Mouse (Mus musculus): ENCODE results near the gene Sec14l5. TPM values are rescaled to one million over a fixed set of nuclear protein-coding genes. Genes with fewer than 3 reads are reported as not detected.

Sec14l5 gene
- total RNA-seq, 2 experiments from 2014 or later, result 0.13 TPM; not detected in 1

- DNase-seq, result no peak
These were observed 6.6 kb downstream of the Sec14l5 start for GRCm38 (mm10) chr16:5153299-5154026.

- DNase-seq, result no peak
These were observed 8.1 kb downstream of the Sec14l5 start for GRCm38 (mm10) chr16:5155014-5155413.

GRCm38 (mm10) chr16:5156495-5156894 lies 9.6 kb downstream of the Sec14l5 start:
- no peak for DNase-seq

GRCm38 (mm10) chr16:5157113-5157512 lies 10.2 kb downstream of the Sec14l5 start:
- no peak for DNase-seq

- peak; percentile 51 to 71 for DNase-seq
These were observed 12.3 kb downstream of the Sec14l5 start for GRCm38 (mm10) chr16:5159248-5159647.

GRCm38 (mm10) chr16:5164327-5164726 lies 17.4 kb downstream of the Sec14l5 start:
- DNase-seq, result no peak

GRCm38 (mm10) chr16:5168038-5168437 lies 21.1 kb downstream of the Sec14l5 start:
- DNase-seq, result peak in 1 of 2 experiments; percentile 15

GRCm38 (mm10) chr16:5168829-5169228 lies 21.9 kb downstream of the Sec14l5 start:
- DNase-seq, result peak; percentile 36 to 42

- no peak for DNase-seq
These were observed 25.7 kb downstream of the Sec14l5 start for GRCm38 (mm10) chr16:5172636-5173035.

GRCm38 (mm10) chr16:5183310-5183975 lies 36.5 kb downstream of the Sec14l5 start:
- no peak for DNase-seq

- peak; percentile 69 to 83 for DNase-seq
These were observed 37.2 kb downstream of the Sec14l5 start for GRCm38 (mm10) chr16:5184101-5184500.

- DNase-seq, result no peak
These were observed 38.0 kb downstream of the Sec14l5 start for GRCm38 (mm10) chr16:5184956-5185355.

- peak; percentile 38 to 55 for DNase-seq
These were observed 38.8 kb downstream of the Sec14l5 start for GRCm38 (mm10) chr16:5185691-5186090.

GRCm38 (mm10) chr16:5186234-5186633 lies 39.3 kb downstream of the Sec14l5 start:
- DNase-seq, result peak in 1 of 2 experiments; percentile 47

GRCm38 (mm10) chr16:5195080-5195479 lies 48.2 kb downstream of the Sec14l5 start:
- DNase-seq, result peak; percentile 63 to 84

GRCm38 (mm10) chr16:5202681-5203080 lies 55.8 kb downstream of the Sec14l5 start:
- peak; percentile 44 to 68 for DNase-seq

GRCm38 (mm10) chr16:5203200-5203599 lies 56.3 kb downstream of the Sec14l5 start:
- DNase-seq, result peak; percentile 34 to 45

GRCm38 (mm10) chr16:5203668-5204433 lies 56.9 kb downstream of the Sec14l5 start, which contains the start of gene Nagpa:
TSS of gene Nagpa (minus strand) at chr16:5204012.
- peak; percentile 86 to 89 for DNase-seq

- no peak for DNase-seq
These were observed 58.6 kb downstream of the Sec14l5 start for GRCm38 (mm10) chr16:5205431-5205970.

- no peak for DNase-seq
These were observed 59.1 kb downstream of the Sec14l5 start for GRCm38 (mm10) chr16:5206051-5206450.

GRCm38 (mm10) chr16:5210365-5210764 lies 63.5 kb downstream of the Sec14l5 start:
- DNase-seq, result no peak

GRCm38 (mm10) chr16:5212150-5212549 lies 65.2 kb downstream of the Sec14l5 start:
- no peak for DNase-seq
